Mouse (Mus musculus): ENCODE data around the gene Nedd9.

GRCm38 (mm10) chr13:41524208-41524607, 37.0 kb upstream of the Nedd9 start:
- no peak for TF ChIP-seq POLR2A (IDR thresholded peaks at IDR 0.05; ENCODE audit: low read depth, low read length)
- no peak for TF ChIP-seq CTCF (conservative IDR thresholded peaks at IDR 0.05 in 1 of 2, IDR thresholded peaks at IDR 0.05 in 1 of 2; ENCODE audit: low read depth in 2 of 2, low read length in 2 of 2)
- no peak for TF ChIP-seq RAD21 (IDR thresholded peaks at IDR 0.05; ENCODE audit: low read depth, low read length)
- no peak for TF ChIP-seq CHD2 (IDR thresholded peaks at IDR 0.05; ENCODE audit: low read length)
